Mouse (Mus musculus) adrenal gland, adult 18-20 months (tissue): ENCODE measurements around the gene Wapl. TPM values are rescaled to one million over a fixed set of nuclear protein-coding genes. Genes with fewer than 3 reads are reported as not detected.
A peak's percentile ranks its signal among the peaks of the same experiment; 100 is the strongest.

Experiments
- DNase-seq, 2 experiments: peaks; one replicate each; pipeline ENCODE4 v3.0.0; 2021 to 2022; ENCODE audit warnings: low spot score in 2 of 2
- total RNA-seq, 2 experiments: library from RNA; stranded (reverse); gene quantifications; 1 replicate in 1 of 2; 2 replicates in 1 of 2; pipeline ENCODE4 v1.2.3; 2021

Wapl gene
- total RNA-seq, 2 experiments from 2014 or later, result 72.4 to 90.5 TPM

- no peak for DNase-seq
Measured at GRCm38 (mm10) chr14:34771601-34772000, 97.9 kb downstream of the Wapl start.

- DNase-seq, result no peak
Measured at GRCm38 (mm10) chr14:34772132-34772531, 98.4 kb downstream of the Wapl start.

- no peak for DNase-seq
Measured at GRCm38 (mm10) chr14:34773681-34774080, 100.0 kb downstream of the Wapl start.

- no peak for DNase-seq
Measured at GRCm38 (mm10) chr14:34774231-34774630, 100.5 kb downstream of the Wapl start.

GRCm38 (mm10) chr14:34776719-34777385 is 103.1 kb downstream of the Wapl start:
- DNase-seq, result no peak

GRCm38 (mm10) chr14:34777810-34778209 is 104.1 kb downstream of the Wapl start:
- peak in 1 of 2 experiments; percentile 34 for DNase-seq

- DNase-seq, result no peak
Measured at GRCm38 (mm10) chr14:34778760-34779159, 105.0 kb downstream of the Wapl start.

GRCm38 (mm10) chr14:34793406-34794037 is 119.8 kb downstream of the Wapl start:
- DNase-seq, result no peak

Other genes with a start within 250 kb of the Wapl start
- gene Bmpr1a, start 170.6 kb upstream of the Wapl start, total RNA-seq, result 10 to 100 TPM; 49.1 to 65.5 TPM
- gene 9230112D13Rik, start 151.1 kb upstream of the Wapl start, total RNA-seq, result not detected
- gene Ldb3, start 85.2 kb upstream of the Wapl start, total RNA-seq, result 1 to 10 TPM in 1 of 2 experiments, under 1 TPM in 1; 0.46 to 2.6 TPM
- gene Opn4, start 73.8 kb upstream of the Wapl start, total RNA-seq, result not detected
- 1 to 10 TPM in 1 of 2 experiments, under 1 TPM in 1; 0.80 to 1.1 TPM for gene Grid1, start 146.2 kb downstream of the Wapl start, total RNA-seq